Mouse (Mus musculus) mature B cell (primary cell): ENCODE results near the gene Cldn14.
"Not testable (repeated sequence)": the region's sequence is repeated elsewhere in the genome, so short reads cannot be mapped to it uniquely, and the experiment has no call there.

Source experiments
- in situ Hi-C: fragments of 300-500 bp; cut with MboI; formaldehyde crosslinking; loops from 2 replicates; pipeline ENCODE4 v1.14.3; 2019

Gene Cldn14

GRCm38 (mm10) chr16:94008737-94009136 is at the start of gene Cldn14:
Gene Cldn14 (minus strand): TSS chr16:94008837.
- in situ Hi-C loops: no loop called here

GRCm38 (mm10) chr16:94055576-94055975 is 46.9 kb upstream of the Cldn14 start:
- in situ Hi-C loops: no loop called here

GRCm38 (mm10) chr16:94055176-94055575 is 46.5 kb upstream of the Cldn14 start:
- in situ Hi-C loops: no loop called here

GRCm38 (mm10) chr16:94050368-94050767 is 41.7 kb upstream of the Cldn14 start:
- in situ Hi-C loops: no loop called here

GRCm38 (mm10) chr16:94044996-94045395 is 36.4 kb upstream of the Cldn14 start:
- in situ Hi-C loops: no loop called here

- in situ Hi-C loops: no loop called here
Observed at GRCm38 (mm10) chr16:94043797-94044196, 35.2 kb upstream of the Cldn14 start.

- in situ Hi-C loops: no loop called here
Observed at GRCm38 (mm10) chr16:94041065-94041712, 32.6 kb upstream of the Cldn14 start.

- in situ Hi-C loops: no loop called here
Observed at GRCm38 (mm10) chr16:94040485-94040884, 31.8 kb upstream of the Cldn14 start.

GRCm38 (mm10) chr16:94038986-94039341 is 30.3 kb upstream of the Cldn14 start:
- in situ Hi-C loops: loop anchor here (10.0 kb wide), 1 partner anchor 226 kb away; no protein-coding TSS in a partner anchor

- in situ Hi-C loops: loop anchor here (10.0 kb wide), 1 partner anchor 226 kb away; no protein-coding TSS in a partner anchor
Observed at GRCm38 (mm10) chr16:94038272-94038985, 29.8 kb upstream of the Cldn14 start.

- in situ Hi-C loops: loop anchor here (10.0 kb wide), 1 partner anchor 228 kb away; no protein-coding TSS in a partner anchor
Observed at GRCm38 (mm10) chr16:94037280-94037679, 28.6 kb upstream of the Cldn14 start.

GRCm38 (mm10) chr16:94034152-94034551 is 25.5 kb upstream of the Cldn14 start:
- in situ Hi-C loops: loop anchor here (10.0 kb wide), 1 partner anchor 231 kb away; no protein-coding TSS in a partner anchor

GRCm38 (mm10) chr16:94032270-94032669 is 23.6 kb upstream of the Cldn14 start:
- in situ Hi-C loops: loop anchor here (10.0 kb wide), 1 partner anchor 233 kb away; no protein-coding TSS in a partner anchor

- in situ Hi-C loops: no loop called here
Observed at GRCm38 (mm10) chr16:94023352-94024280, 15.0 kb upstream of the Cldn14 start.

GRCm38 (mm10) chr16:94019725-94020124 is 11.1 kb upstream of the Cldn14 start:
- in situ Hi-C loops: not testable (repeated sequence)

- in situ Hi-C loops: no loop called here
Observed at GRCm38 (mm10) chr16:94017953-94018352, 9.3 kb upstream of the Cldn14 start.

GRCm38 (mm10) chr16:94014489-94015096 is 6.0 kb upstream of the Cldn14 start:
- in situ Hi-C loops: no loop called here

- in situ Hi-C loops: not testable (repeated sequence)
Observed at GRCm38 (mm10) chr16:94013328-94014086, 4.9 kb upstream of the Cldn14 start.

- in situ Hi-C loops: no loop called here
Observed at GRCm38 (mm10) chr16:94011224-94011623, 2.6 kb upstream of the Cldn14 start.

GRCm38 (mm10) chr16:94010633-94011032 is 2.0 kb upstream of the Cldn14 start:
- in situ Hi-C loops: no loop called here

- in situ Hi-C loops: no loop called here
Observed at GRCm38 (mm10) chr16:94010156-94010555, 1.5 kb upstream of the Cldn14 start.
